ENCODE assay signal across 9 mouse cellular contexts in the genomic region with DNA sequence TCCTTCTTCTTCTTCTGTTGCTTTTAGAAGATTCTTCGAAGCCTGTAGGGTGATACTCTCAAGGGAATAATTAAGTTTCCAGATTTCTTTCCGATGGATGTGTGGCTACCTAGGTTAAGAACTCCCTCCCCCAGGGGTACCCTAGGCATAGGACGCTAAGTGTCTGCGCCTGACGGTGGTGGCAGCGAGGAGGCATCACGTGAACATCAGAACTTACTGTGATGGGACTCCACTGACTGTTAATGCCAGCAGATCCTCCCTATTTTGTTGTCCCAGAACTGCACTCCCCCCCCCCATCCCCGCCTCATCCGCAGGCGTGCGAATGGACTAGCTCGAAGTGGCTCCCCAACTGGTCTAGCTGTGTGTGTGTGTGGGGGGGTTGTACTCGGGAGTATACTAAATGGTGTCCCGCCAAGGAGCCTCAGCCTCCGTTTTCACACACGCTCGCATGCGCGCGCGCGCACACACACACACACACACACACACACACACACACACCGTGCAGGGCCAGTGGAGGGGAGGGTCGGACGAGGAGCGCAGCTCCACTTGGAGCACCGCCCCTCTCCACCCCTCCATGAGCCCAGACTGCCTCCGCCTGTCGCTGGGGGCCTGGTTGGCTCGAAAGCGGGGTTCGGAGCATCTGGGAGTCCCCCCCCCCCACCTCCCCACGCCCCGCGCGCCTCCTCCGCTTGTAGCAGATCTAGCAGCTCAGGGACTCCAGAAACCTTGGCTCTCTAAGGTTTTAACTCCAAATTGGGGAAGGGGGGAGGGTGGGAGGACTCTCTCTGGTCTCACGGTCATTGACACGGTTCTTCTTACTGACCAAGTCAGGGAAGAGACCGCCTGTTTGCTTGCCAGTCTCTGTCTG. TPM values are rescaled to one million over a fixed set of nuclear protein-coding genes. Genes with fewer than 3 reads are reported as not detected.
A peak's percentile ranks its signal among the peaks of the same experiment; 100 is the strongest.
DNase-seq lines count a peak whose midpoint lies in the region; ATAC-seq lines count a peak whose summit lies in the region.
"Had no signal": no experiment of that assay in that cellular context is flagged by ENCODE, and none has a peak within 500 bp of the region (broad histone marks: within the 10 kb centered on the region; RNA-seq: fewer than 3 reads in every experiment).

No protein-coding gene starts in this region.

- peak overlapping the region; percentile 97 for H3K9ac ChIP-seq in midbrain, embryonic 11.5 days (ENCODE audit: low read length)

- peak overlapping the region; percentile 99 for H3K4me3 ChIP-seq in midbrain, embryonic 11.5 days (ENCODE audit: low read depth, low read length)

- H3K27me3 ChIP-seq in midbrain, embryonic 11.5 days (ENCODE audit: control insufficient read depth, insufficient read depth, low read length): no peaks in the 10 kb centered on the region

- peaks cover 19% of the 10 kb centered on the region for H3K4me1 ChIP-seq in midbrain, embryonic 11.5 days (ENCODE audit: control insufficient read depth, insufficient read depth, low read length)

- DNase-seq in cerebellum, postnatal 10 days: peak; percentile 74 to 82
- no peak for DNase-seq in cerebellum, adult 8-10 months
- DNase-seq in Muller cell, postnatal 12 days (ENCODE audit: inconsistent ontology term): peak; percentile 68
- peak; percentile 72 for DNase-seq in frontal cortex, postnatal 10 days (ENCODE audit: low spot score in 2 of 2)
- peak; percentile 98 for DNase-seq in midbrain, embryonic 11.5 days (ENCODE audit: low spot score, missing footprints)
- no peak for DNase-seq in kidney, adult 18-20 months
- no peak for DNase-seq in spleen, postnatal 4 days (ENCODE audit: low spot score in 2 of 2)
- DNase-seq: kidney, postnatal 14 days had no signal

- no peaks in the 10 kb centered on the region for H3K36me3 ChIP-seq in midbrain, embryonic 11.5 days (ENCODE audit: control insufficient read depth, insufficient read depth, low read length)

- under 1% methylated on average over 36 of the region's 40 CpGs for WGBS in midbrain, embryonic 11.5 days

- H3K9me3 ChIP-seq in midbrain, embryonic 11.5 days (ENCODE audit: control insufficient read depth, low read length): no peaks in the 10 kb centered on the region

- H3K4me2 ChIP-seq in midbrain, embryonic 11.5 days: peak overlapping the region; percentile 96

- peak overlapping the region; percentile 92 for H3K27ac ChIP-seq in midbrain, embryonic 11.5 days (ENCODE audit: low read depth, low read length)

- ATAC-seq in midbrain, embryonic 11.5 days (ENCODE audit: low FRiP score): peak; percentile 57
- no peak for ATAC-seq in monocyte, adult 5-6 weeks (replicated peaks; ENCODE audit: insufficient number of reproducible peaks, low FRiP score, low TSS enrichment, poor library complexity, severe bottlenecking)

RNA-seq across cellular contexts. Expression of gene Pou3f2, which starts 3.0 kb away (rescaled TPM):
- polyA plus RNA-seq in midbrain, embryonic 11.5 days (2014; fragmentation: Nextera tagmentation; extraction: Ambion mirVana): 55.6 and 66.9 TPM in 2 replicates
- total RNA-seq in monocyte, adult 5-6 weeks (2017): not detected in 3 replicates

Comparison
In these comparisons a context has a peak if more than half of its experiments do, and no peak if none do; other contexts are left out.
1. DNase-seq: peak in cerebellum, postnatal 10 days (2 of 2), Muller cell, postnatal 12 days (single experiment), frontal cortex, postnatal 10 days (2 of 2) and midbrain, embryonic 11.5 days (single experiment); none in cerebellum, adult 8-10 months (single experiment), kidney, adult 18-20 months (single experiment) and spleen, postnatal 4 days (0 of 2).